Mouse (Mus musculus) left cerebral cortex, postnatal 25 days (tissue): Measurements from ENCODE around the gene Phc2. TPM values are rescaled to one million over a fixed set of nuclear protein-coding genes. Genes with fewer than 3 reads are reported as not detected.

Experiments
- DNase-seq, 2 experiments: peaks; one replicate each; pipeline ENCODE4 v3.0.0; 2022; ENCODE audit warnings: low spot score in 2 of 2, mixed read lengths in 1 of 2
- intact Hi-C: fragments of 180-260 bp; cut with DNase I; formaldehyde crosslinking; loops from one replicate; pipeline ENCODE4 v1.15.1; 2025
- total RNA-seq, 2 experiments: library from RNA; stranded (reverse); gene quantifications; 2 replicates each; pipeline ENCODE4 v1.2.3; 2021

Phc2 gene
- total RNA-seq, 2 experiments from 2014 or later = 82.7 to 92.4 TPM

- intact Hi-C loops = no loop called here
Observed at GRCm38 (mm10) chr4:128755900-128756299, 101.4 kb downstream of the Phc2 start.

DNA sequence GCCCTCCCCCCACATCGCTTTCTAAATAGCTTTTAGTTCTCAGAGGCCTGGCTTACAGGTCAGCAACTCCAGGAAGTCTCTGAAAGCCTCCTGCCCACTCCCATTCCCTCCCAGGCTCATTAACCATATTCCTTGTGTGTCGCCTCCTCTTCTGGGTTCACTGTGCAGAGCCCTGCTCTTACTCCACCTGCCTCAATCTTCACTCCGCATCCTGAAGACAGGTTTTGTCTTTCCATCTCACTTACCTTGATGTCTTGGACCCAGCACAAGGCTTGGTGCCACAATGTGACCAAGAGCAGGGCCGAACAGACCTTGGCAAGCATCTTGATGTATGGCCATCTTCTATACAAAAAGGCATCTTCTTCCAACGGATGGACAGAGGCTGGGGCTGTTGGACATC, 104.7 kb downstream of the Phc2 start:
- DNase-seq = no peak
- intact Hi-C loops = no loop called here

More at GRCm38 (mm10) chr4:128755900-128756299, 101.4 kb downstream of the Phc2 start:
- no peak for DNase-seq

DNA sequence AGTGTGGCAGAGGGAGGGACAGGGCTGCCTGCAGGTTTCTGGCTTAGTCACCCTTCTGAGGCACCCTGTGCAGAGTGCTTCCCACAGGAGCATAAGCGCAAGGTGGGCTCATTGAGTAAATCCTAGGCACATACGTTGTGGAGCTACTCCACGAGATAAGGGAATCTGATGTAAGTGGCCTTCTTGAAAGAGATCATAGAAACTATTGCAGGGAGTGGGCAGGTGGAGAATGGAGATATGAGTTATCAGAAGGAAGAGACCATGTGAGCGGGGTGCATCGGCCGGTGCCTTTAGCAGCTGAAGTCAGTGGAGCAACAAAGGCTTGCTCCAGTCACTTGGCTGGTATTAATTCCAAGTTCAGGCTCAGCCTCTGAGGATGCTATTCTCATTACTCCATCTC, 105.5 kb downstream of the Phc2 start:
- no peak for DNase-seq
- intact Hi-C loops = no loop called here

- intact Hi-C loops = no loop called here
- DNase-seq = no peak
Observed at GRCm38 (mm10) chr4:128766929-128767328, 112.4 kb downstream of the Phc2 start.

DNA sequence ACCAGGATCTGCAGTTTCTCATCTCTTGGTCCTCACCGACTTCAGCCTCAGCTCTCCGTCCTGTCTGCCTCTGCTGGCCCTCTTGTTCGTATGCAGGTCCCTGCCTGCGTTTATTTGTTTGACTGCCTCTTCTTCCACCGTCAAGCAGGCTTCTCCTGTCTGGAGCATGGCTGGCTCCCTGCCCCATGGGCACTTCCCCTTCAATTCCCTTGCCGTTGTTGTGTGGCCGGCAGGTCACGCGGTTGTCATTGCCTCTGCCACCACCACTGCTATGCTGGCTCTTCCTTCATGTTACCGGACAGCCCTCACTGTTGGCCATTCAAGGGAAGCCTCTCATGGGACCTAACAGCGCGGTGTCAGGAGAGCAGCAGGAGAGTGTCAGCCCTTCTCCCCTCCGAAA, 113.6 kb downstream of the Phc2 start:
- intact Hi-C loops = no loop called here
- DNase-seq = no peak

- DNase-seq = no peak
- intact Hi-C loops = no loop called here
Observed at GRCm38 (mm10) chr4:128769569-128770355, 115.3 kb downstream of the Phc2 start.

DNA sequence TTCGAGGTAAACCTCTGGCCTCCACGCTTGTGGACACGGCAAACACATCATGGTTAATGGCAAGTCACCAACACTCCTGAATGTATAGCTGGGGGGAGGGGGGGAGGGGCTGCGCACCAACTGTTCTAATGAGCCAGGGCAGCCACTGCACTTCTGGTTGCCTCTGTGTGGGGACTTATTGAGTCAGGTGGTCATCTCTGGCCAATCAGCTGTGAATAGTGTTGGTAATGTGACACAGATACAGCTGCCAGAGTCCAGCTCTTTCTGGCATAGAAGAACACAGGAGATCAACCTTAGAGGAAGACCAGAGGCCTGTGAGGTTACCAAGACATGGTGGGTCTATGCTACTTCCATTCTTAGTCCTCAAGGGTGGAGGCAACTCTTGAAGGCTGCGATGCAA, 116.2 kb downstream of the Phc2 start:
- intact Hi-C loops = no loop called here
- no peak for DNase-seq

DNA sequence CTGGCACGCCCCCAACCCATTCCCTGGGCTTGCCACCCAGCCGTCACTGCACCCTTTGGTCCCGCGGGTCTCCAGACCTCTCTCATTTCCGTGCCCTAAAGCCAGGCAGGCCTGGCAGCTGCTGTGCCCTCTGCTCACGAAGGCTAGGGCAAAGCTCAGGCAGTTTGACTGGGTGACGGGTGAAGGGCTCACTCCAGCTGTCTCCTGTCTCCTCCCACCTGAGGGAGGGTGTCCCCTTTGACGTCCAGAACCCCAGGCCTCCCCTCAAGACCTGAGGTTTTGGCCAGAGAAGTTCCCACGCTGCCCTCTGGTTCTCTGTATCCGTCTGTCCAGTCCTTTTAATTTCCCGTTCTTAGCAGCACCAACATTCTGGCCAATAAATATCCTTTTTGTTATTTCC, 119.3 kb downstream of the Phc2 start:
- intact Hi-C loops = loop anchor here (2.0 kb wide), 1 partner anchor 85 kb away; no protein-coding TSS in a partner anchor
- DNase-seq = no peak

DNA sequence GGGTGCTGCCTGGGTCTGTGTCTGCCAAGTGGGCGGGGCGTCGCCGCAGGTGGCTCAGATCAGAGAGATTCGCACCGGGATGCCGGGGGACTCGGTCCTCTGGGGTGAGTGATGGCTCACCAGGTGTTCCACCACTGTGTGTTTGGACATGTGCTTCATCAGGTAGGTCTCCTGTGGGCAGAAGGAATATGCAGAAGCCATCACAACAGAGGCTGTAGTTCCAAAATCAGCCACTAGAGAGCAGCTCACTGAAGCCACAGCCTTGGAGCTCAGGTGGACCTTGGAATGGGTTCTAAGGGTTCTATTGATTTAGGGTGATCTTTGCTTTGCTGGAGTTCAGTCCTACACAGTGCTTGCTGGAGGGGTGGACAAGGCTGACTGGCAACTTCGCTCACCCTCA, 120.0 kb downstream of the Phc2 start:
- peak; percentile 50 to 56 for DNase-seq
- intact Hi-C loops = loop anchor here (2.0 kb wide), 1 partner anchor 84 kb away; no protein-coding TSS in a partner anchor

DNA sequence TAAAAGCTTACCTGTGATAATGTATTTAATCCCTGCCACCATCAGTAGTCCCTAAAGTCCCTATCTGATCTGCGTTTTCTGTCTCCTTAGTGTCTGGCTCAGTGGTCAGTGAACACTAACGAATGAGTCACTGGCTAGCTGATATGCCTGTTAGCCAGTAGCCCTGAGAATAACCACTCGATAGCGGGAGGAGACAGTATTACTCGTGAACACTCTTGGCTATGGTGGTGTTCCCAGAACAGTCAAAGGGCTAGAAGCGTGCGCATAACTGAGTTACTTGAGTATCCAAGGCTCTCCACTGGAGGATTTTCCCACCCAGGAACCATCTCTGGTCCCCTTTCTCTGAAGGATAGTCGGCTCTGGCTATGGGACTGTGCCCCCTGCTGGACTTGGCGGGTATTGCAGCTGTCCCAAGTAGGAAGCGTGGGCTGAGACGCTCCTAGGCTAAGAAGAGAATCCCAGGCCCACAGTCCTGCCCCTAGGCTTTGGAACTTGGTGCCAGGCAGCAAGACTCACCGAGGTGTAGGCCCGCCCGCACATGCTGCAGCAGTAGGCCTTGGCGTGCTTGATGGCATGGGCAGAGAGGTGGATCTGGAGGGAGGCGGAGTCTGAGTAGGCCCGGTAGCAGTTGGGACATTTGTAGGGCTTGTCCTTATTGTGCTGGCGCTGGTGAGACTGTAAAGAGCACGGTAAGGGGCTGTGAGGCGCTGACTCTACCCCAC, 122.2 kb downstream of the Phc2 start:
- intact Hi-C loops = loop anchor here (1.0 to 5.0 kb wide), 3 partner anchors 49 to 164 kb away; no protein-coding TSS in a partner anchor
- peak; percentile 60 to 69 for DNase-seq

DNA sequence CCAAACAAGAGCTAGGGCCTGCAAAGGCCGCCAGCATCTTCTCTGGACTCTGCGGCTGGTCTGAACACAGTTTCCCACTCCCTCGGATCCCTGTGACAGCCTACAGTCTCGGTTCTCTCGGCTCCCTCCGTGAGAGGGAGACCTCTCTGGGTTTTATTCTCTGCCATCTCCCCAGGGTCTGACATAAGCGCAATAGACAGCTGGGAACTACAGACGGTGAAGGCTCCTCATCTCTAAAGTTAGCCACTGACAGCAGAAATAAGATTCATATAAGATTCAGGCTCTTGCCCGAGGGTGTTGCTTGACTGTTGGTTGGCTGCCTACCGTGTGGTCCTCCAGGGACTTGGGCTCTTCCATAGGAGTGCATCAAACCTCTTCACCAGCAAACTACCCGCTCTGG, 123.1 kb downstream of the Phc2 start:
- DNase-seq = peak in 1 of 2 experiments; percentile 71

DNA sequence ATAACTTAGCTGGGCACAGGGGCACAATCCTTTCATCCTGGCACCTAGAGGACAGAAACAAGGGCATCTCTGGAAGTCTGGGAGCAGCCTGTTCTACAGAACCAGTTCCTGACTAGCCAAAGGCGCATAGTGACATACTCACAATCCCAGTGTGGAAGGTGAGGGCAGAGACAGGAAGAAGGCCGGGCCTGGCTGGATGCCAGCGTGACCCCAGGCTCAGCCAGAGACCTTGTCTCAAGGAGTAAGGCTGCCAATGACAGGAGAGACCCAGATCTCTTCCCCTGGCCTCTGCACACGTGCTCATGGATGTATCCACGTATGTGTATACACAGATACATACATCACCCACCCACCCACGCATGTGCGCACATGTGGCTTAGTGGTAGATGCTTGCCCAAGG, 127.5 kb downstream of the Phc2 start:
- intact Hi-C loops = no loop called here
- DNase-seq = no peak

More for the DNA sequence above, 123.1 kb downstream of the Phc2 start:
- intact Hi-C loops = loop anchor here (1.0 to 5.0 kb wide), 3 partner anchors 50 to 165 kb away; no protein-coding TSS in a partner anchor

- intact Hi-C loops = no loop called here
Observed at GRCm38 (mm10) chr4:128782645-128783044, 128.1 kb downstream of the Phc2 start.

DNA sequence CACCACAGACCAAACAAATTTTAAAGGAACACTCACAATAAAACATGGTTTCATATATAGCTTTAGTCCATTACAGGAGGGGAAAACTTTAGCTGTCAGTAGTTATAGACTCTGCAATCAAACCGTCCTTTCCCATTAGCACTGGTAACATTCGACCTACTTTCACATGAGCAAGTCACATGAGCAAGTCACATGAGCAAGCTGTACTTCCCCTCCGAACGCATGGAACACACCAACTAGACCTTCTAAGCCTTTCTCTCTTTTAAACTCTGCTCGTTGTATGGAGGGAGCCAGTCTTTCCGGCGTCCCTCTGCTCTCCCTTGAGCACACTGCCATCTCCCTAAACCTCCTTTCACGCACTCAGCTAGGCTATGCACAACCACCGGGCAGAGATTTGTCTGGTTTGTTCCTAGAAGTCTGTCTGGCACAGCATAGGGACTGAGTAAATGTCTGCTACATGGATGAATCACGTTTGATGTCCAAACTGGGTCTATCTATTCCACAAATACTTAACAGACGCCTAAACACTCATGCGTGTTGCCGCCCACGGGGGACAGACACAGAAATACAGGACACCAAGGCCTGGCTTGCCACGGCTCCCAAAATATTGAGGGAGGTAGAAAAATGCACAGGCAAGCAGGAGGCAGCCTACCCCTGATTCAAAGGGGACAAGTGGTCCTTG, 130.6 kb downstream of the Phc2 start:
- DNase-seq = peak in 1 of 2 experiments; percentile 80
- intact Hi-C loops = no loop called here

More at GRCm38 (mm10) chr4:128782645-128783044, 128.1 kb downstream of the Phc2 start:
- DNase-seq = no peak

DNA sequence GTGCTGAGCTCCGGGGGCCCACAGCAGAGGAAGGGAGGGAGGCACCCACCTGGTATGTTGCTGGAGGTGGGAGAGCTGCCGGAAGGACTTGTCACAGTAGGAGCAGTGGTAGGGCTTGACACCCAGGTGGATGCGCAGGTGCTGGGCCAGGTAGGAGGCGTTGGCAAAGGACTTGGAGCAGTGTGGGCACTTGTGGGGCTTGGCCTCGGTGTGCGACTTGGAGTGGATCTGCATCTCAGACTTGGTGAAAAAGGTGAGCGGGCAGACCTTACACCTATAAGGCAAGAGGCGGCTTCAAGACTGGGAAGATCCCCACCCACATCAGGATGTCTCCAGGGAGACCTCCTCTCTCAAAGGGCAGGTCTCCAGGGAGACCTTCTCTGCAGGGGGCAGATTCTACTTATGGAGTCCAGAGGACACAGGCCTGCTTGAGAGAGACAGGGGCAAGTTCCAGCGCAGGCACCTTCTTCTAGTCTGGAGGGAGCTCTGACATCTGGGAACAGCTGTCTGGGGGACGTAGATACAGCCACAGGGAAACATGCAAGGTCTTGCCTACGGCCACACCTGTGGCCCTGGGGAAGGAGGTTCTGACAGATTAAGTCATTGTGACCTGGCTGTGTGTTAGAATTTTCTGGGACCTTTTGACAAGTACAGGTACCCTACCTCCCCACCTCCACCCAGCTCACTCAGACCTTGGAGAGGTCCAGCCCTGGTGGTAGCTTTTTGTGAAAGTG, 131.6 kb downstream of the Phc2 start:
- DNase-seq = no peak
- intact Hi-C loops = no loop called here

- peak in 1 of 2 experiments; percentile 59 for DNase-seq
- intact Hi-C loops = no loop called here
Observed at GRCm38 (mm10) chr4:128787023-128787939, 132.8 kb downstream of the Phc2 start.

GRCm38 (mm10) chr4:128788108-128788507, 133.6 kb downstream of the Phc2 start:
- peak in 1 of 2 experiments; percentile 43 for DNase-seq
- intact Hi-C loops = no loop called here

DNA sequence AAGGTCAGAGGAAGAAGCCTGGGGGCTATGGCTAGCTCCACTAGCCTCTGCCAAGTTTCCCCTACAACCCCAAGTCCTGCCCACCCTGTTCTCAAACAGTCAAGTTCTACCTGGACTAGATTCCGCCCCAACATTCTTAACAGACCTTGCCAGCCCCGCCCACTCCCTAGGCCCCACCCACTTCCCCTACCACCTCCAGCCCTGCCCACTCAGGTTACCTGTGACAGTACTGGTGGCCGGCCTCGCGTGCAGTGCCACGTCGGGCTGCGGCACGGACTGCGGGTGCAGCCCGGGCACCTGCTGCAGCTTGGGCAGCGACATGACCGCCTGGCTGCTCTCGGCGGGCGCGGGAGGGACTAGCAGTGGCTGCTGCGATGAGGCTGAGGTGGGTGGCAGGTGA, 135.1 kb downstream of the Phc2 start:
- no peak for DNase-seq

More for the DNA sequence above, 135.1 kb downstream of the Phc2 start:
- intact Hi-C loops = no loop called here
